Mouse (Mus musculus) left cerebral cortex, adult 6 months (tissue): Measurements from ENCODE around the gene Vmn2r99. TPM values are rescaled to one million over a fixed set of nuclear protein-coding genes. Genes with fewer than 3 reads are reported as not detected.

ENCODE experiments used
- long read RNA-seq, 2 experiments: library from polyadenylated mRNA; unstranded; transcript quantifications; one replicate each; pipeline ENCODE4 v2.0.0; 2019 to 2020
- polyA plus RNA-seq: library from polyadenylated mRNA; unstranded; fragments of <200 nt; fragmentation: Nextera tagmentation; gene quantifications from 2 replicates; pipeline ENCODE4 v1.2.3, GENCODE M21; 2021

The Vmn2r99 gene
- not detected in 2 replicates for polyA plus RNA-seq
- long read RNA-seq, experiment 1, result 0 reads
- long read RNA-seq, experiment 2, result 0 reads

GRCm38 (mm10) chr17:19361649-19362048 is at the start of gene Vmn2r99:
Gene Vmn2r99, plus strand, starts transcription at chr17:19361949.

Other genes with a start within 250 kb of the Vmn2r99 start
- gene Vmn2r100, start 142.8 kb downstream of the Vmn2r99 start, polyA plus RNA-seq, result not detected in 2 replicates
- 0.03 TPM in 1 of 2 replicates, not detected in the other for gene Vmn2r101, start 215.3 kb downstream of the Vmn2r99 start, polyA plus RNA-seq